Mouse (Mus musculus) thymus, adult 2 months (tissue): ENCODE results near the gene Fhit.

Source experiments
- CTCF ChIP-seq: fragments of 200-500 bp; IDR thresholded peaks from 2 replicates; pipeline ENCODE4 v1.5.1; 2012; ENCODE audit warnings: mild to moderate bottlenecking, control low read depth, low read length, moderate library complexity, borderline replicate concordance; ENCODE audit not compliant: control insufficient read depth, poor library complexity, insufficient read depth; ENCODE audit errors: extremely low read depth
- POLR2A ChIP-seq: fragments of 200-500 bp; IDR thresholded peaks from 2 replicates; pipeline ENCODE4 v1.6.1; 2012; ENCODE audit warnings: mild to moderate bottlenecking, low read length, control low read depth, moderate library complexity; ENCODE audit not compliant: control insufficient read depth, poor library complexity, insufficient read depth; ENCODE audit errors: extremely low read depth

DNA sequence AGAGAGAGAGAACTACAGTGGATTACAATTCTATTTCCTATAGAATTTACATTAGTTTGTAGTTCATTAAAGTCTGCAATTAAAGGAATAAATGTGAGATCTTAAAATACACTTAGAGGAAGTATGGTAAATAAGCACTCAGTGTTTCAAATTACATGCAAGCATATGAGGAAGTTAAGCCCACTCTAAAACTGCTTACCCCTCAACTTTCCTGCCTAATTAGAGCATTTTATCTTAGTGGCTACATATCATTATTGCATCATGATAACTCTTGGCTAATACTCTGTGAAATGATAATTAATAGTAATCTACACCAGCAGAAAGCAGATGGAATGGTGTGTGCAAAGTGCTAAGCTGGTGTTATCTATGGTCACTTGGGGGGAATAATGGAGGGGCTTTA, 1329.5 kb downstream of the Fhit start:
- TF ChIP-seq POLR2A: no peak
- no peak for TF ChIP-seq CTCF
